Mouse (Mus musculus): ENCODE measurements around the gene Prkce. TPM values are rescaled to one million over a fixed set of nuclear protein-coding genes. Genes with fewer than 3 reads are reported as not detected.

The Prkce gene
- polyA plus RNA-seq, 1 experiment from 2014 or later, result 3.1 TPM

- DNase-seq (ENCODE audit: extremely low spot score, low spot score), result no peak
- no peak overlapping the region for H3K4me3 ChIP-seq
- no peaks in the 10 kb centered on the region for H3K27me3 ChIP-seq (ENCODE audit: poor library complexity, severe bottlenecking)
- H3K4me1 ChIP-seq, result peaks cover 44% of the 10 kb centered on the region
- no peaks in the 10 kb centered on the region for H3K9me3 ChIP-seq
- WGBS, result 79% methylated on average over 8 of the region's 8 CpGs
- H3K36me3 ChIP-seq (replicated peaks), result no peaks in the 10 kb centered on the region
- H3K27ac ChIP-seq, result no peak overlapping the region
Measured at GRCm38 (mm10) chr17:86414608-86415007, 247.0 kb downstream of the Prkce start.

DNA sequence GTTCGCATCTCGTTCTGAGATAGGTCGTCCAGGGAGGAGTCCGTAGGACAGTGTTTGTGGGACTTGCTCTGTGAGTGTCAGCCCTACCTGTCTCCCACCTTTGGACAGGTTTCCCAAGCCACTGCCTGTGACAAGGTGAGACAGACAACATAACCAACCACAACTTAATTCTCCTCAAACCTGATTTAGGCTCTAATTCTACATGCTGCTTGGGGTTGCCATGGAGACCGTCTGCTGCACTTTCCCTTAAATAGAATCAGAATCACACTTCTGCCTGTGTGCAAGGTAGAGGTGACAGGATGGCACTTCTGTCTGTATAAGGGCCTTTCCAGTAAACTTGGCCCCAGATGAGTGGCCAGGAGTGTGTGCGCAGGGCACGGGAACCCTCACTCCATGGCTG, 248.4 kb downstream of the Prkce start:
- WGBS, result 93% methylated on average over 7 of the region's 7 CpGs
- no peaks in the 10 kb centered on the region for H3K36me3 ChIP-seq (replicated peaks)
- H3K27me3 ChIP-seq (ENCODE audit: poor library complexity, severe bottlenecking), result no peaks in the 10 kb centered on the region
- H3K4me1 ChIP-seq, result peaks cover 34% of the 10 kb centered on the region
- no peak for DNase-seq (ENCODE audit: extremely low spot score, low spot score)
- H3K27ac ChIP-seq, result no peak overlapping the region
- H3K4me3 ChIP-seq, result no peak overlapping the region
- H3K9me3 ChIP-seq, result no peaks in the 10 kb centered on the region

DNA sequence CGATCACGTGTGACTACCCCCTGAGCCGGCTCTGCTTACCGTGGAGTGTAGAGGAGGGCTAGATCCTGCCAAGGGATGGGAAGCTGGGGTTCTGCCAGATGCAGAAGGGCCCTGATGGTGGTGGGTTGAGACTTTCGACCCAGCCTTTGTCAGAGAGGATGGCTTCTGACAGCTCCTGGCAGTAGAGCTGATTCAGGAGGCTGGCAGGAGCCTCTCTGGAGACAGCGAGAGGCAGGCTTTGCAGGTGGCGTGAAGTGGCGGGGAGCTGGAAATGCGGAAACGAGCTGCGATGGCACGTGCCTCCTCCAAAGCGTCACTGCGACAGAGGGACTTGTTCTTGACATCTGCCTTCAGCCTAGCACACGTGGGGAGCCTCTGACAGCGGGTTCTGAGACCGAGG, 250.7 kb downstream of the Prkce start:
- no peaks in the 10 kb centered on the region for H3K27me3 ChIP-seq (ENCODE audit: poor library complexity, severe bottlenecking)

DNA sequence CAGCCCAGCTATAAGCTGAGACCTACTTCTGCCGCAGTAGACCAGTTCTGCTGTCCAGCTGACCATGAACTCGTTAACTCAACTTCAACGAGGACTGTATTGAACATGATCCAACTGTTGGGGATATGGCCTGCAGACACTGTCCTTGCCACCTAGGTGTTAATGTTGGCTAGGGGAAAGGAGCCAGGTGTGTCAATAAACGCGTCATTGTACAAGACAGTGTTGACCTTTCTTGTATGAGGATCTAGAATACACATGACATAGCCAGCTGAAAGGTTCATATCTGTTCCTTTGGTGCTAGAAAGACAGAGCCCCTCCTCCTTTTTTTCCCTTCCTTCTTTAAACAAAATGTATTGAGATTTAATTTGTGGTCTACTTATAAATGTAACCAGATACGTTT, 251.6 kb downstream of the Prkce start:
- H3K36me3 ChIP-seq (replicated peaks), result no peaks in the 10 kb centered on the region
- no peaks in the 10 kb centered on the region for H3K27me3 ChIP-seq (ENCODE audit: poor library complexity, severe bottlenecking)
- H3K27ac ChIP-seq, result no peak overlapping the region
- WGBS, result 96% methylated on average over 6 of the region's 6 CpGs
- H3K4me1 ChIP-seq, result peaks cover 16% of the 10 kb centered on the region
- no peak overlapping the region for H3K4me3 ChIP-seq
- no peak for DNase-seq (ENCODE audit: extremely low spot score, low spot score)
- H3K9me3 ChIP-seq, result no peaks in the 10 kb centered on the region

More for the DNA sequence above, 250.7 kb downstream of the Prkce start:
- H3K4me3 ChIP-seq, result no peak overlapping the region
- H3K9me3 ChIP-seq, result no peaks in the 10 kb centered on the region
- no peak overlapping the region for H3K27ac ChIP-seq
- no peaks in the 10 kb centered on the region for H3K36me3 ChIP-seq (replicated peaks)
- H3K4me1 ChIP-seq, result peaks cover 17% of the 10 kb centered on the region
- DNase-seq (ENCODE audit: extremely low spot score, low spot score), result no peak
- WGBS, result 87% methylated on average over 17 of the region's 17 CpGs

DNA sequence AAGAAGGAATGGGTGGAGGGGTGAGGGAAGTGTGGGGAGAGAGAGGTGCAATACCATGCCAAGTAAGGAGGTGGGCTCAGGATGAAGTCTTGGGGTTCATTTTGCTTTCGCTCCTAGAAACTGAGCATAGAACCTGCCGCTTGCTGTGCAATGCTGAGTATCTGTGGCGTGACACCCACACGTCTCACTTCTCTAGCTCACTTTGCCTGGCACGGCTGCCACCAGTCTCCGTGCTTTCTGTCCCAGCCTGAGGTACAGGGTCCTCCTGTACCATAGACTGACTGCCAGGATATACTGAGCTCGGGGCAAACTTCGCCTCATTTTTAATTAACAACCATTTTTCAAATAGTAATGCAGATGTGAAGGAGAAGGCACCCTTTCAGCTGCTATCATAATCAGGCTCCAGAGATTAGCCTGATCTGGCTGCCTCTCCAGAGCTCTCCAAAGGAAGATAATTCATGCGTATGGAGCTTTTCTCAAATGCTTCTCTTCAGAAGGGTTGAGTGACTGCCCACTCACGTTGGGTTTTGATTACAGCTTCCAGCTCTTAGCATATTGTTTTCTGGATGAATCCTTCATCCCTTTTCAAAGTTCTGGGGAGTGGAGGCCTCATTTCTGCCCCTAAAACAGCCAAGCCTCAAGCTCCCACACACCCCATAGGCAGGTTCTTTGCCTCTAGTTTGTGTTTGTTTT, 253.2 kb downstream of the Prkce start:
- WGBS, result 87% methylated on average over 10 of the region's 10 CpGs
- no peak for DNase-seq (ENCODE audit: extremely low spot score, low spot score)
- Histone ChIP-seq H3K36me3 (replicated peaks) (no peaks in the 10 kb centered on the region), H3K4me1 (peaks cover 10% of the 10 kb centered on the region), H3K4me3 (no peak overlapping the region), H3K27me3 (ENCODE audit: poor library complexity, severe bottlenecking) (no peaks in the 10 kb centered on the region), H3K27ac (no peak overlapping the region), H3K9me3 (peaks cover 7% of the 10 kb centered on the region; the same call in 1 of the 2 replicates)

DNA sequence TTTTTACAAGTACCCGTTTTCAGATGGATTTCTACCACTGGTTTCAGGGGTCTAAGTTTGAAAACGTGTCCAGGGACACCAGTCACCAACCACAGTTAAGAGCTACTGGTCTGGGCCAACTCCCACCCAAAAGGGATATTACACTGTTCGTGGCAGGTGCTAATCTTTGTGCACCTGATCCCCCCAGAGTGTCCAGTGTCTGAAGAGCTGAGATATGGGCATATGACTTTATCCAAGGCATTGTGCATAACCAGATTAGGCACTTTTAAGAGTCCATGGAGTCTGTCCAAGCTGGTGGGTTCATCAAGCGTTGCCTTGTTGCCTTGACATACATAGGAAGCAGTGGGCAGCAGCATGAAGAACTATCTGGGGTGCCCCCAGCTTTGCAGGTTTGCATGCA, 254.4 kb downstream of the Prkce start:
- Histone ChIP-seq H3K4me1 (0 out of 2 replicates have a peak, but pooled peaks cover 5% of the 10 kb centered on the region), H3K27ac (no peak overlapping the region), H3K4me3 (no peak overlapping the region), H3K36me3 (replicated peaks) (no peaks in the 10 kb centered on the region), H3K27me3 (ENCODE audit: poor library complexity, severe bottlenecking) (no peaks in the 10 kb centered on the region), H3K9me3 (peaks cover 7% of the 10 kb centered on the region; the same call in 1 of the 2 replicates)
- no peak for DNase-seq (ENCODE audit: extremely low spot score, low spot score)
- WGBS, result 82% methylated on average over 4 of the region's 4 CpGs

DNA sequence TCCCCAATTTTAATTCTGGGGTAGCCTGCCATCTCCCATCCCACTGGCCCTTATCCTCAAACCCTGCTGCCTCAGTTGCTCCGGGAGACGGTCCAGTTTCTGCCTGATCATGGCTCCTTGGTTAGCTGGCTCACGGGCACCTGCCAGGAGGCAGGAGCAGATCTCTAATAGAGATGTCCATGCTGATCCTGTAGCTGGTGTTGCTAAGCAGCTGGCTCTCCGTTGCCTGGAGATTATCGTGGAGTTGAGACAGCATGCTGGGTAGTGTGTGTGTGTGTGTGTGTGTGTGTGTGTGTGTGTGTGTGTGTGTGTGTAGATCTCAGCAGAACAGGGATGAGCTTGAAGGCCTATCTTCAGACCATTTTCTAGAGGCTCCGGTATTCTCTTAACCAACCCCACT, 262.3 kb downstream of the Prkce start:
- H3K9me3 ChIP-seq, result peaks cover 11% of the 10 kb centered on the region; the same call in 1 of the 2 replicates
- 93% methylated on average over 6 of the region's 6 CpGs for WGBS
- H3K4me3 ChIP-seq, result no peak overlapping the region
- DNase-seq (ENCODE audit: extremely low spot score, low spot score), result no peak
- H3K36me3 ChIP-seq (replicated peaks), result no peaks in the 10 kb centered on the region
- H3K4me1 ChIP-seq, result no peaks in the 10 kb centered on the region
- H3K27me3 ChIP-seq (ENCODE audit: poor library complexity, severe bottlenecking), result no peaks in the 10 kb centered on the region
- no peak overlapping the region for H3K27ac ChIP-seq

DNA sequence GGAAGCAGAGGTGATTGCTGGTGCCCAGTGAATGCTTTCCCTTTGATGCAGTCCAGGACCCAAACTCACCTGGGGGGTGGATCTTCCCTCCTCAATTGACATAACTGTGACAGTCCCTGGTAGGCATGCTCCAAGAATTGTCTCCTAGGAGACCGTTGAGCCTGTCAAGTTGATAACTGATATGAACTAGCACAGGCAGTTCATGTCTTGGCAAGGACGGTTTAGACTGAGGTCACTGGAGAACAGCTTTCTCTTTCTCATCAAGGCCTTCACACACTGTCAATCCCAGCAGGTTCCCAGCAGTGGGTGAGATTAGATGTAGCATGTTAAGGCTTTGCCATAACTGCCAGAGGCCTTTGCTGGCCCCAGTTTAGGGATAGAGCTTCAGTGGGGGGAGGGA, 265.5 kb downstream of the Prkce start:
- Histone ChIP-seq H3K27me3 (ENCODE audit: poor library complexity, severe bottlenecking) (no peaks in the 10 kb centered on the region), H3K27ac (no peak overlapping the region), H3K9me3 (peaks cover 4% of the 10 kb centered on the region; the same call in 1 of the 2 replicates), H3K4me1 (no peaks in the 10 kb centered on the region), H3K36me3 (replicated peaks) (no peaks in the 10 kb centered on the region), H3K4me3 (no peak overlapping the region)
- DNase-seq (ENCODE audit: extremely low spot score, low spot score), result no peak
- WGBS, result 92% methylated on average over 2 of the region's 2 CpGs

- no peaks in the 10 kb centered on the region for H3K4me1 ChIP-seq
- WGBS, result 93% methylated on average over 11 of the region's 11 CpGs
- DNase-seq (ENCODE audit: extremely low spot score, low spot score), result no peak
- H3K9me3 ChIP-seq, result peaks cover 4% of the 10 kb centered on the region; the same call in 1 of the 2 replicates
- H3K36me3 ChIP-seq (replicated peaks), result no peaks in the 10 kb centered on the region
- no peak overlapping the region for H3K4me3 ChIP-seq
- no peak overlapping the region for H3K27ac ChIP-seq
- no peaks in the 10 kb centered on the region for H3K27me3 ChIP-seq (ENCODE audit: poor library complexity, severe bottlenecking)
Measured at GRCm38 (mm10) chr17:86433813-86434212, 266.2 kb downstream of the Prkce start.

DNA sequence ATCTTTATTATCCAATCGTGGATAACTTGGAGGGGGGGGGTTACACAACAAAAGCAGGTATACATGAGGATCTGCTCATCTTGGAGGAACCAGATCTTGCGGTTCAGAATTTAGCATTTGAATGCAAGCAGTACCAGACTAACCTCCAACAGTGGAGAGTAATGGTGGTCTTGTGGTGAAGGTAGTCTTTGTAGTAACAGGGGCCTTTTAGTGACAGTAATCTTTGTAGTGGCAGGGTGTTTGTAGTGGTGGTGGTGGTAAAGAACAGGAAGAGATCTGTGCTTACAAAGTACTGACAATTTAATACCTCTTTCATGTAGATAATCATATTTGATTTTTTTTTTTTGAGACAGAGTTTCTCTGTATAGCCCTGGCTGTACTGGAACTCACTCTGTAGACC, 267.2 kb downstream of the Prkce start:
- H3K4me1 ChIP-seq, result no peaks in the 10 kb centered on the region
- 71% methylated on average over 2 of the region's 2 CpGs for WGBS
- H3K36me3 ChIP-seq (replicated peaks), result no peaks in the 10 kb centered on the region

DNA sequence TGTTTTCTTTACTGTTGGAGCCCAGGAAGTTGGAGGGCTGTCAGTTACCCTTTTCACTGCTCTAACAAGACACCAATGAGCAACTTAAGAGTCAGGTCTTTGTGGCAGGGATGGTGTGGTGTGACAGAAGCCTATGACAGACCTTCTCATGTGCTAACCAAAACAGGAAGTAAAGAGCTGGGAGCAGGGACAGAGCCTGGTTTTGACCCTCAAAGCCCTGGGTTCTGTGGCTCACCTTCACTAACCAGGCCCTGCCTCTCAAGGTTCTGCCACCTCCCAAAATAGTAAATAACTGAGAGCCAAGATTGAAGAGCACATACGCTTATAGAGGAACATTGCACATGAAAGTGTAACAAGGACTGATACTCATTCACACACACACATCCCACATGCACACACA, 268.0 kb downstream of the Prkce start:
- DNase-seq (ENCODE audit: extremely low spot score, low spot score), result no peak
- Histone ChIP-seq H3K4me1 (no peaks in the 10 kb centered on the region), H3K4me3 (no peak overlapping the region), H3K27ac (no peak overlapping the region), H3K27me3 (ENCODE audit: poor library complexity, severe bottlenecking) (no peaks in the 10 kb centered on the region), H3K9me3 (peaks cover 4% of the 10 kb centered on the region; the same call in 1 of the 2 replicates), H3K36me3 (replicated peaks) (no peaks in the 10 kb centered on the region)
- WGBS, result 95% methylated on average over 1 of the region's 1 CpGs

More for the DNA sequence above, 267.2 kb downstream of the Prkce start:
- peaks cover 4% of the 10 kb centered on the region; the same call in 1 of the 2 replicates for H3K9me3 ChIP-seq
- H3K27ac ChIP-seq, result no peak overlapping the region
- no peaks in the 10 kb centered on the region for H3K27me3 ChIP-seq (ENCODE audit: poor library complexity, severe bottlenecking)
- no peak for DNase-seq (ENCODE audit: extremely low spot score, low spot score)
- H3K4me3 ChIP-seq, result no peak overlapping the region

GRCm38 (mm10) chr17:86435984-86436383, 268.4 kb downstream of the Prkce start:
- DNase-seq (ENCODE audit: extremely low spot score, low spot score), result no peak
- no peak overlapping the region for H3K27ac ChIP-seq
- H3K9me3 ChIP-seq, result peaks cover 4% of the 10 kb centered on the region; the same call in 1 of the 2 replicates
- H3K4me1 ChIP-seq, result no peaks in the 10 kb centered on the region
- no peaks in the 10 kb centered on the region for H3K36me3 ChIP-seq (replicated peaks)
- no peak overlapping the region for H3K4me3 ChIP-seq
- 95% methylated on average over 2 of the region's 2 CpGs for WGBS
- H3K27me3 ChIP-seq (ENCODE audit: poor library complexity, severe bottlenecking), result no peaks in the 10 kb centered on the region

- 93% methylated on average over 12 of the region's 12 CpGs for WGBS
- Histone ChIP-seq H3K9me3 (peaks cover 4% of the 10 kb centered on the region; the same call in 1 of the 2 replicates), H3K27me3 (ENCODE audit: poor library complexity, severe bottlenecking) (no peaks in the 10 kb centered on the region), H3K36me3 (replicated peaks) (no peaks in the 10 kb centered on the region), H3K27ac (no peak overlapping the region), H3K4me3 (no peak overlapping the region), H3K4me1 (no peaks in the 10 kb centered on the region)
- no peak for DNase-seq (ENCODE audit: extremely low spot score, low spot score)
Measured at GRCm38 (mm10) chr17:86436583-86437370, 269.2 kb downstream of the Prkce start.
